Mouse (Mus musculus) heart, embryonic 14.5 days (tissue): ENCODE measurements around the gene Tmem125. TPM values are rescaled to one million over a fixed set of nuclear protein-coding genes. Genes with fewer than 3 reads are reported as not detected.
"Not testable (repeated sequence)": the region's sequence is repeated elsewhere in the genome, so short reads cannot be mapped to it uniquely, and the experiment has no call there.

Experiments
- ATAC-seq: fragments of 200-750 bp; cut with Nextera tagmentation; 2 replicates; pipeline ENCODE4 v1.8.0; 2017; ENCODE audit warnings: low read depth, moderate TSS enrichment; ENCODE audit not compliant: insufficient number of reproducible peaks, insufficient read depth, low FRiP score
- H3K27ac ChIP-seq, 2 experiments: fragments of 200-500 bp in 1 of 2; fragments of 300-500 bp in 1 of 2; sonication (generic) in 1 of 2; replicated peaks in 1 of 2; 2 replicates each; pipeline ENCODE4 v1.5.1; 2012 to 2014; ENCODE audit warnings: low read depth in 2 of 2, low read length in 2 of 2, control low read depth in 1 of 2, mild to moderate bottlenecking in 1 of 2, mixed read lengths in 1 of 2; ENCODE audit not compliant: control insufficient read depth in 1 of 2, insufficient read depth in 1 of 2
- H3K27me3 ChIP-seq: fragments of 300-500 bp; sonication (generic); 2 replicates; pipeline ENCODE4 v1.6.1; 2014; ENCODE audit warnings: mild to moderate bottlenecking, low read length, control low read depth; ENCODE audit not compliant: control insufficient read depth, insufficient read depth
- H3K36me3 ChIP-seq: fragments of 300-500 bp; sonication (generic); 2 replicates; pipeline ENCODE4 v1.6.1; 2014; ENCODE audit warnings: mild to moderate bottlenecking, control low read depth, low read length, mixed read lengths; ENCODE audit not compliant: control insufficient read depth, insufficient read depth
- H3K4me1 ChIP-seq, 2 experiments: fragments of 200-500 bp in 1 of 2; fragments of 300-500 bp in 1 of 2; sonication (generic) in 1 of 2; 2 replicates each; pipeline ENCODE4 v1.6.1; 2012 to 2014; ENCODE audit warnings: low read length in 2 of 2, control low read depth in 1 of 2, mixed read lengths in 1 of 2; ENCODE audit not compliant: control insufficient read depth in 2 of 2, insufficient read depth in 2 of 2
- H3K4me2 ChIP-seq: fragments of 300-500 bp; sonication (generic); 2 replicates; pipeline ENCODE4 v1.6.1; 2014; ENCODE audit warnings: mild to moderate bottlenecking, low read length
- H3K4me3 ChIP-seq, 2 experiments: fragments of 200-500 bp in 1 of 2; fragments of 300-500 bp in 1 of 2; sonication (generic) in 1 of 2; 2 replicates each; pipeline ENCODE4 v1.5.1; 2012 to 2014; ENCODE audit warnings: low read length in 2 of 2, mild to moderate bottlenecking in 2 of 2, control low read depth in 1 of 2, low read depth in 1 of 2, moderate library complexity in 1 of 2; ENCODE audit not compliant: control insufficient read depth in 1 of 2, insufficient read depth in 1 of 2
- H3K9ac ChIP-seq: fragments of 300-500 bp; sonication (generic); 2 replicates; pipeline ENCODE4 v1.6.1; 2014; ENCODE audit warnings: mild to moderate bottlenecking, low read length
- H3K9me3 ChIP-seq: fragments of 300-500 bp; sonication (generic); 2 replicates; pipeline ENCODE4 v1.6.1; 2016; ENCODE audit warnings: low read length, control low read depth; ENCODE audit not compliant: control insufficient read depth
- WGBS: fragments of 180-500 bp; shearing (Covaris S2); extraction: QIAGEN DNeasy Blood & Tissue Kit; methylation state at CpG from one replicate; pipeline ENCODE4 v1.1.7; 2014; 5-methylcytosine and 5-hydroxymethylcytosine counted together
- polyA plus RNA-seq: library from polyadenylated mRNA; unstranded; fragments of >200 nt; fragmentation: Nextera tagmentation; extraction: Ambion mirVana; gene quantifications from 2 replicates; pipeline ENCODE4 v1.2.1, GENCODE M21; 2014

Gene Tmem125
- polyA plus RNA-seq, 1 experiment from 2014 or later = 0.43 TPM

GRCm38 (mm10) chr4:118507171-118507570, 36.7 kb downstream of the Tmem125 start:
- not testable (repeated sequence) for H3K4me2 ChIP-seq, H3K27ac ChIP-seq, H3K4me1 ChIP-seq, H3K9me3 ChIP-seq, H3K9ac ChIP-seq, H3K4me3 ChIP-seq, H3K36me3 ChIP-seq, ATAC-seq, H3K27me3 ChIP-seq
- 79% methylated on average over 1 of the region's 1 CpGs for WGBS

- Histone ChIP-seq H3K9me3 (no peaks in the 10 kb centered on the region), H3K9ac (no peak overlapping the region), H3K27me3 (no peaks in the 10 kb centered on the region), H3K4me2 (no peak overlapping the region), H3K36me3 (no peaks in the 10 kb centered on the region), H3K27ac (no peak overlapping the region), H3K4me3 (no peak overlapping the region), H3K4me1 (no peaks in the 10 kb centered on the region)
- WGBS = 41% methylated on average over 3 of the region's 3 CpGs
- ATAC-seq = no peak
Observed at GRCm38 (mm10) chr4:118505551-118505950, 38.3 kb downstream of the Tmem125 start.

- Histone ChIP-seq H3K4me2 (no peak overlapping the region), H3K4me1 (no peaks in the 10 kb centered on the region), H3K4me3 (no peak overlapping the region), H3K27ac (no peak overlapping the region), H3K36me3 (no peaks in the 10 kb centered on the region), H3K9me3 (no peaks in the 10 kb centered on the region), H3K9ac (no peak overlapping the region), H3K27me3 (no peaks in the 10 kb centered on the region)
- no peak for ATAC-seq
- 68% methylated on average over 9 of the region's 9 CpGs for WGBS
Observed at GRCm38 (mm10) chr4:118500792-118501191, 43.1 kb downstream of the Tmem125 start.

- no peaks in the 10 kb centered on the region for H3K27me3 ChIP-seq
- no peak for ATAC-seq
- no peaks in the 10 kb centered on the region for H3K4me1 ChIP-seq
- no peak overlapping the region for H3K27ac ChIP-seq
- H3K9me3 ChIP-seq = no peaks in the 10 kb centered on the region
- H3K9ac ChIP-seq = no peak overlapping the region
- no peaks in the 10 kb centered on the region for H3K36me3 ChIP-seq
- WGBS = 52% methylated on average over 6 of the region's 6 CpGs
- no peak overlapping the region for H3K4me2 ChIP-seq
- no peak overlapping the region for H3K4me3 ChIP-seq
Observed at GRCm38 (mm10) chr4:118500171-118500724, 43.6 kb downstream of the Tmem125 start.

Other genes starting within 250 kb of the Tmem125 start
- 7.1 and 7.6 TPM in 2 replicates for gene Szt2, start 134.8 kb downstream of the Tmem125 start, polyA plus RNA-seq
- 63.6 and 69.4 TPM in 2 replicates for gene Med8, start 134.7 kb downstream of the Tmem125 start, polyA plus RNA-seq
- 60.2 and 60.3 TPM in 2 replicates for gene Elovl1, start 116.0 kb downstream of the Tmem125 start, polyA plus RNA-seq
- gene Cdc20, start 106.7 kb downstream of the Tmem125 start, polyA plus RNA-seq = 150 and 165 TPM in 2 replicates
- gene Mpl, start 86.5 kb downstream of the Tmem125 start, polyA plus RNA-seq = 1.0 and 1.7 TPM in 2 replicates
- 38.1 and 48.7 TPM in 2 replicates for gene Tie1, start 54.0 kb downstream of the Tmem125 start, polyA plus RNA-seq
- gene 2610528J11Rik, start 17.0 kb downstream of the Tmem125 start, polyA plus RNA-seq = not detected in 2 replicates
- 0.16 and 0.22 TPM in 2 replicates for gene Cfap57, start 76.7 kb upstream of the Tmem125 start, polyA plus RNA-seq
- gene Ebna1bp2, start 76.8 kb upstream of the Tmem125 start, polyA plus RNA-seq = 80.5 and 86.0 TPM in 2 replicates
- gene Olfr62, start 114.9 kb upstream of the Tmem125 start, polyA plus RNA-seq = not detected in 2 replicates
- not detected in 2 replicates for gene Olfr1342, start 148.7 kb upstream of the Tmem125 start, polyA plus RNA-seq
- gene Olfr1341, start 159.5 kb upstream of the Tmem125 start, polyA plus RNA-seq = not detected in 2 replicates
- gene Olfr1340, start 176.1 kb upstream of the Tmem125 start, polyA plus RNA-seq = not detected in 2 replicates
- gene Olfr1339, start 188.1 kb upstream of the Tmem125 start, polyA plus RNA-seq = not detected in 2 replicates
- not detected in 2 replicates for gene Olfr1338, start 214.7 kb upstream of the Tmem125 start, polyA plus RNA-seq
- gene Olfr1337, start 238.5 kb upstream of the Tmem125 start, polyA plus RNA-seq = not detected in 2 replicates